Mouse (Mus musculus) liver, postnatal 0 days (tissue): ENCODE data around the gene Dctd. TPM values are rescaled to one million over a fixed set of nuclear protein-coding genes. Genes with fewer than 3 reads are reported as not detected.

Experiments used
- ATAC-seq: fragments of 200-750 bp; cut with Nextera tagmentation; 2 replicates; pipeline ENCODE4 v1.8.0; 2017; ENCODE audit warnings: mild to moderate bottlenecking, moderate library complexity
- DNase-seq: peaks from one replicate; pipeline ENCODE4 v3.0.0-alpha.2; 2016
- H3K27ac ChIP-seq: fragments of 300-500 bp; sonication (generic); 2 replicates; pipeline ENCODE4 v1.5.1; 2014; ENCODE audit warnings: antibody characterized with exemption, moderate library complexity, mild to moderate bottlenecking, low read depth
- H3K27me3 ChIP-seq: fragments of 300-500 bp; sonication (generic); 2 replicates; pipeline ENCODE4 v1.6.1; 2014; ENCODE audit warnings: low read length, control low read depth, mixed read lengths; ENCODE audit not compliant: insufficient read depth
- H3K36me3 ChIP-seq: fragments of 300-500 bp; sonication (generic); replicated peaks from 2 replicates; pipeline ENCODE4 v1.6.1; 2014; ENCODE audit warnings: mild to moderate bottlenecking, control low read depth, low read length, moderate library complexity, mixed read lengths; ENCODE audit not compliant: insufficient read depth
- H3K4me1 ChIP-seq: fragments of 300-500 bp; sonication (generic); 2 replicates; pipeline ENCODE4 v1.6.1; 2014; ENCODE audit warnings: antibody characterized with exemption, mild to moderate bottlenecking, control low read depth; ENCODE audit not compliant: insufficient read depth
- H3K4me2 ChIP-seq: fragments of 300-500 bp; sonication (generic); 2 replicates; pipeline ENCODE4 v1.6.1; 2014; ENCODE audit warnings: low read depth, mild to moderate bottlenecking, low read length, moderate library complexity, mixed read lengths
- H3K4me3 ChIP-seq: fragments of 300-500 bp; sonication (generic); 2 replicates; pipeline ENCODE4 v1.5.1; 2014; ENCODE audit warnings: low read depth, low read length
- H3K9ac ChIP-seq: fragments of 300-500 bp; sonication (generic); replicated peaks from 2 replicates; pipeline ENCODE4 v1.6.1; 2014; ENCODE audit warnings: mild to moderate bottlenecking, moderate library complexity
- H3K9me3 ChIP-seq: fragments of 300-500 bp; sonication (generic); 2 replicates; pipeline ENCODE4 v1.6.1; 2016; ENCODE audit warnings: mild to moderate bottlenecking, control low read depth, low read length, mixed read lengths
- CTCF ChIP-seq: sonication (generic); IDR thresholded peaks from 2 replicates; pipeline ENCODE4 v1.5.1; 2016; ENCODE audit warnings: antibody characterized with exemption, low read depth
- EP300 ChIP-seq: IDR thresholded peaks from 2 replicates; pipeline ENCODE4 v1.6.1; 2016; ENCODE audit warnings: antibody characterized with exemption, low read depth, mild to moderate bottlenecking
- WGBS: fragments of 180-500 bp; shearing (Covaris S2); extraction: QIAGEN DNeasy Blood & Tissue Kit; methylation state at CpG from one replicate; pipeline ENCODE4 v1.1.7; 2014; ENCODE audit not compliant: insufficient replicate concordance; 5-methylcytosine and 5-hydroxymethylcytosine counted together
- polyA plus RNA-seq: library from polyadenylated mRNA; unstranded; fragments of >200 nt; fragmentation: Nextera tagmentation; extraction: Ambion mirVana; gene quantifications from 2 replicates; pipeline ENCODE4 v1.2.1, GENCODE M21; 2015

The Dctd gene
- polyA plus RNA-seq, 1 experiment from 2014 or later: 1.8 TPM

GRCm38 (mm10) chr8:48109856-48110780 lies 11.2 kb downstream of the Dctd start:
- no peak for TF ChIP-seq CTCF
- TF ChIP-seq EP300: no peak
- DNase-seq: peak; percentile 69
- peak overlapping the region; percentile 92 for H3K4me2 ChIP-seq
- H3K9me3 ChIP-seq: peaks cover under 1% of the 10 kb centered on the region; the same call in 1 of the 2 replicates
- peak; percentile 94 for ATAC-seq
- H3K4me1 ChIP-seq: peaks cover 3% of the 10 kb centered on the region
- under 1% methylated on average over 41 of the region's 61 CpGs for WGBS
- no peaks in the 10 kb centered on the region for H3K36me3 ChIP-seq
- H3K4me3 ChIP-seq: peak overlapping the region; percentile 65
- H3K27ac ChIP-seq: no peak overlapping the region
- H3K9ac ChIP-seq: peak overlapping the region; percentile 56
- H3K27me3 ChIP-seq: no peaks in the 10 kb centered on the region

- H3K27ac ChIP-seq: no peak overlapping the region
- 74% methylated on average over 6 of the region's 6 CpGs for WGBS
- ATAC-seq (no peak), DNase-seq (no peak)
- H3K36me3 ChIP-seq: 0 out of 2 replicates have a peak, but pooled peaks cover 4% of the 10 kb centered on the region
- no peaks in the 10 kb centered on the region for H3K9me3 ChIP-seq
- no peak for TF ChIP-seq EP300
- no peak for TF ChIP-seq CTCF
- H3K4me2 ChIP-seq: no peak overlapping the region
- H3K9ac ChIP-seq: no peak overlapping the region
- no peak overlapping the region for H3K4me3 ChIP-seq
- peaks cover 3% of the 10 kb centered on the region for H3K4me1 ChIP-seq
- H3K27me3 ChIP-seq: no peaks in the 10 kb centered on the region
These were observed 15.7 kb downstream of the Dctd start for GRCm38 (mm10) chr8:48114591-48114990.

- Histone ChIP-seq H3K4me2 (no peak overlapping the region), H3K9ac (no peak overlapping the region), H3K4me1 (no peaks in the 10 kb centered on the region), H3K27me3 (no peaks in the 10 kb centered on the region), H3K9me3 (no peaks in the 10 kb centered on the region), H3K4me3 (no peak overlapping the region), H3K36me3 (no peaks in the 10 kb centered on the region; the same call in none of the 2 replicates), H3K27ac (no peak overlapping the region)
- ATAC-seq: no peak
- TF ChIP-seq CTCF: no peak
- no peak for TF ChIP-seq EP300
- 70% methylated on average over 1 of the region's 1 CpGs for WGBS
- no peak for DNase-seq
These were observed 24.1 kb downstream of the Dctd start for GRCm38 (mm10) chr8:48122991-48123390.

GRCm38 (mm10) chr8:48124857-48125256 lies 26.0 kb downstream of the Dctd start:
- ATAC-seq: no peak
- no peak overlapping the region for H3K4me3 ChIP-seq
- H3K27ac ChIP-seq: no peak overlapping the region
- H3K27me3 ChIP-seq: no peaks in the 10 kb centered on the region
- no peak for DNase-seq
- no peaks in the 10 kb centered on the region for H3K4me1 ChIP-seq
- peaks cover 3% of the 10 kb centered on the region for H3K36me3 ChIP-seq
- 90% methylated on average over 8 of the region's 8 CpGs for WGBS
- no peak for TF ChIP-seq EP300
- no peak overlapping the region for H3K4me2 ChIP-seq
- no peak overlapping the region for H3K9ac ChIP-seq
- H3K9me3 ChIP-seq: no peaks in the 10 kb centered on the region

- Histone ChIP-seq H3K4me3 (no peak overlapping the region), H3K9me3 (no peaks in the 10 kb centered on the region), H3K27me3 (no peaks in the 10 kb centered on the region), H3K4me1 (no peaks in the 10 kb centered on the region), H3K36me3 (peaks cover 3% of the 10 kb centered on the region), H3K9ac (no peak overlapping the region), H3K27ac (no peak overlapping the region), H3K4me2 (no peak overlapping the region)
- 79% methylated on average over 13 of the region's 13 CpGs for WGBS
- DNase-seq (no peak), ATAC-seq (no peak)
- no peak for TF ChIP-seq CTCF
- no peak for TF ChIP-seq EP300
These were observed 28.1 kb downstream of the Dctd start for GRCm38 (mm10) chr8:48126954-48127353.

- Histone ChIP-seq H3K4me2 (no peak overlapping the region), H3K27ac (no peak overlapping the region), H3K4me3 (no peak overlapping the region), H3K36me3 (peaks cover 3% of the 10 kb centered on the region; the same call in 1 of the 2 replicates), H3K9me3 (no peaks in the 10 kb centered on the region), H3K4me1 (no peaks in the 10 kb centered on the region), H3K9ac (no peak overlapping the region), H3K27me3 (no peaks in the 10 kb centered on the region)
- ATAC-seq: no peak
- 74% methylated on average over 8 of the region's 8 CpGs for WGBS
- no peak for TF ChIP-seq EP300
- TF ChIP-seq CTCF: no peak
- DNase-seq: no peak
These were observed 31.4 kb downstream of the Dctd start for GRCm38 (mm10) chr8:48130266-48130665.
